Mouse (Mus musculus): ENCODE results near the gene Ddx42. TPM values are rescaled to one million over a fixed set of nuclear protein-coding genes. Genes with fewer than 3 reads are reported as not detected.

Ddx42 gene
- polyA plus RNA-seq, 1 experiment from 2014 or later, result 67.9 TPM

DNA sequence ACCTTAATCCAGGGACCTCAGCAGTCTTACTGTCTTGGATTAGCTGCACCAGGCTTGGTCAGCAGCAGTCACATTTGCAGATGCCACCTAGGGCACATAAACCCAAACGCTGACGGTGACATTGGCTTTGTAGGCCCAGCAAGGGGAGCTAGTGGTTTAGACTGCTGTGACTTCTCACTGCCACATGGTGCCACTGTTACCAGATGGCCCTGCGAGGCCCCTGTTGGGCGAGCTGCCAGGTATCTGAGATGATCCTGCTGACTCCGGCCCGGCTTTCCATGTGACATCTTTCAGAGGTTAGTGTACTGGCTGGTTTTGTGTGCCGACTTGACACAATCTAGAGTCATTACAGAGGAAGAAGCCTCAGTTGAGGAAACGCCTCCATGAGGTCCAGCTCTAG, 72.6 kb downstream of the Ddx42 start:
- no peak overlapping the region for H3K27ac ChIP-seq (ENCODE audit: low read length)
- no peak overlapping the region for H3K9ac ChIP-seq (replicated peaks; ENCODE audit: low read depth, low read length)
- no peaks in the 10 kb centered on the region for H3K27me3 ChIP-seq (ENCODE audit: control insufficient read depth, insufficient read depth, low read length)
- H3K4me2 ChIP-seq (replicated peaks; ENCODE audit: low read depth, low read length), result no peak overlapping the region
- no peaks in the 10 kb centered on the region for H3K4me1 ChIP-seq (ENCODE audit: control insufficient read depth, insufficient read depth, low read length)
- no peaks in the 10 kb centered on the region for H3K36me3 ChIP-seq (ENCODE audit: control insufficient read depth, insufficient read depth, low read length)
- H3K9me3 ChIP-seq (ENCODE audit: control insufficient read depth, low read depth, low read length), result no peaks in the 10 kb centered on the region
- 48% methylated on average over 8 of the region's 8 CpGs for WGBS
- no peak overlapping the region for H3K4me3 ChIP-seq (ENCODE audit: low read depth, low read length)
- ATAC-seq (ENCODE audit: insufficient number of reproducible peaks, insufficient read depth, low FRiP score, low read depth), result no peak

DNA sequence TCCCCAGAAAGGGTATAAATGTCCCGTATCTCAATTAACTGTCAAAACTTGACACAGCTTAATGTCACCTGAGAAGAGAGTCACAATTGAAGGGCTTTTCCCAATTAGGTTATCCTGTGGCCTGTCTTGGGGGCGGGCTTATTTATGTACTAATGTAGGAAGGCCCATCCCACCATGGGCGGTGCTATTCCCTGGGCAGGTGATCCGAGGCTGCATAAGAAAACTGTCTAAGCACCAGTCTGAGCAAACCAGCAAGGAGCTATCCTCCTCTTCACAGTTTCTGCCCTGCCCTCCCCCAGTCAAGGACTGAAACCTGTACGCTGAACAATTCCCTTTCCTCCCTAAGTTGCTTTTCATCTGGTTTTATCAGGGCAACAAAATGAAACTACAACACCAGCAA, 73.7 kb downstream of the Ddx42 start:
- H3K9me3 ChIP-seq (ENCODE audit: control insufficient read depth, low read depth, low read length), result no peaks in the 10 kb centered on the region
- H3K4me2 ChIP-seq (replicated peaks; ENCODE audit: low read depth, low read length), result no peak overlapping the region
- WGBS, result 87% methylated on average over 5 of the region's 5 CpGs
- H3K9ac ChIP-seq (replicated peaks; ENCODE audit: low read depth, low read length), result no peak overlapping the region
- H3K27ac ChIP-seq (ENCODE audit: low read length), result no peak overlapping the region
- no peaks in the 10 kb centered on the region for H3K36me3 ChIP-seq (ENCODE audit: control insufficient read depth, insufficient read depth, low read length)
- no peaks in the 10 kb centered on the region for H3K27me3 ChIP-seq (ENCODE audit: control insufficient read depth, insufficient read depth, low read length)
- H3K4me1 ChIP-seq (ENCODE audit: control insufficient read depth, insufficient read depth, low read length), result no peaks in the 10 kb centered on the region
- ATAC-seq (ENCODE audit: insufficient number of reproducible peaks, insufficient read depth, low FRiP score, low read depth), result no peak
- no peak overlapping the region for H3K4me3 ChIP-seq (ENCODE audit: low read depth, low read length)

DNA sequence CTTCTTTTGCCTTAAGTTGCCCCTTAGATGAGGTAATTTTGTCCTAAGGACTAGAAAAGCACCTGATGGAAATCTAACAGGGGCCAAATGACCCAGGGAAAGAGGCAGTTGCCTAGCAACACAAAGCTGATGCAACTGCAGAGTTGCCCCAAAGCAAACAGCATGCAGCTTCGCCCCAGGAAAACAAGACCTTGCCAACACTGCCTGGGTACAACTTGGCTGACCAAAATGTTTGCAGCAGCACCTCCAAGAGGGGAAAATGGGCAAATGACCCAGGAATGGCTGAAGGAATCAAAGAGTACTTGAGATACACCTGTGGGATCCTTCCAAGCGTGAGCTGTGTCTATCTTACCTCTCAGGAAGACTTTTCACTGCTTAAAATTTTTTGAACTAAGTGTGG, 75.1 kb downstream of the Ddx42 start:
- Histone ChIP-seq H3K36me3 (ENCODE audit: control insufficient read depth, insufficient read depth, low read length) (no peaks in the 10 kb centered on the region), H3K27me3 (ENCODE audit: control insufficient read depth, insufficient read depth, low read length) (no peaks in the 10 kb centered on the region), H3K9me3 (ENCODE audit: control insufficient read depth, low read depth, low read length) (no peaks in the 10 kb centered on the region), H3K27ac (ENCODE audit: low read length) (no peak overlapping the region), H3K4me1 (ENCODE audit: control insufficient read depth, insufficient read depth, low read length) (no peaks in the 10 kb centered on the region), H3K9ac (replicated peaks; ENCODE audit: low read depth, low read length) (no peak overlapping the region), H3K4me2 (replicated peaks; ENCODE audit: low read depth, low read length) (no peak overlapping the region), H3K4me3 (ENCODE audit: low read depth, low read length) (no peak overlapping the region)
- WGBS, result 86% methylated on average over 2 of the region's 2 CpGs
- ATAC-seq (ENCODE audit: insufficient number of reproducible peaks, insufficient read depth, low FRiP score, low read depth), result no peak

Other genes starting within 250 kb of the Ddx42 start
- 0.72 and 0.80 TPM in 2 replicates for gene Ace, start 249.0 kb upstream of the Ddx42 start, polyA plus RNA-seq (2014; fragmentation: Nextera tagmentation; extraction: Ambion mirVana)
- gene Ace3, start 222.3 kb upstream of the Ddx42 start, polyA plus RNA-seq (2014; fragmentation: Nextera tagmentation; extraction: Ambion mirVana), result not detected in 2 replicates
- 0.07 and 0.38 TPM in 2 replicates for gene Kcnh6, start 208.8 kb upstream of the Ddx42 start, polyA plus RNA-seq (2014; fragmentation: Nextera tagmentation; extraction: Ambion mirVana)
- 61.9 and 63.0 TPM in 2 replicates for gene Dcaf7, start 180.1 kb upstream of the Ddx42 start, polyA plus RNA-seq (2014; fragmentation: Nextera tagmentation; extraction: Ambion mirVana)
- gene Taco1, start 150.9 kb upstream of the Ddx42 start, polyA plus RNA-seq (2014; fragmentation: Nextera tagmentation; extraction: Ambion mirVana), result 7.7 and 11.1 TPM in 2 replicates
- gene Map3k3, start 132.3 kb upstream of the Ddx42 start, polyA plus RNA-seq (2014; fragmentation: Nextera tagmentation; extraction: Ambion mirVana), result 20.7 and 25.8 TPM in 2 replicates
- not detected in 2 replicates for gene Gm10840, start 56.1 kb upstream of the Ddx42 start, polyA plus RNA-seq (2014; fragmentation: Nextera tagmentation; extraction: Ambion mirVana)
- gene Limd2, start 56.1 kb upstream of the Ddx42 start, polyA plus RNA-seq (2014; fragmentation: Nextera tagmentation; extraction: Ambion mirVana), result 149 and 157 TPM in 2 replicates
- gene Strada, start 14.8 kb upstream of the Ddx42 start, polyA plus RNA-seq (2014; fragmentation: Nextera tagmentation; extraction: Ambion mirVana), result 23.2 and 27.5 TPM in 2 replicates
- 60.2 and 68.1 TPM in 2 replicates for gene Ccdc47, start 582 bp upstream of the Ddx42 start, polyA plus RNA-seq (2014; fragmentation: Nextera tagmentation; extraction: Ambion mirVana)
- 50.2 and 54.3 TPM in 2 replicates for gene Ftsj3, start 39.2 kb downstream of the Ddx42 start, polyA plus RNA-seq (2014; fragmentation: Nextera tagmentation; extraction: Ambion mirVana)
- gene Psmc5, start 39.2 kb downstream of the Ddx42 start, polyA plus RNA-seq (2014; fragmentation: Nextera tagmentation; extraction: Ambion mirVana), result 241 and 254 TPM in 2 replicates
- gene Smarcd2, start 56.0 kb downstream of the Ddx42 start, polyA plus RNA-seq (2014; fragmentation: Nextera tagmentation; extraction: Ambion mirVana), result 82.8 and 86.2 TPM in 2 replicates
- 0.07 and 0.41 TPM in 2 replicates for gene Tcam1, start 59.7 kb downstream of the Ddx42 start, polyA plus RNA-seq (2014; fragmentation: Nextera tagmentation; extraction: Ambion mirVana)
- not detected in 2 replicates for gene Gh, start 84.9 kb downstream of the Ddx42 start, polyA plus RNA-seq (2014; fragmentation: Nextera tagmentation; extraction: Ambion mirVana)
- 2.7 and 2.9 TPM in 2 replicates for gene Cd79b, start 97.8 kb downstream of the Ddx42 start, polyA plus RNA-seq (2014; fragmentation: Nextera tagmentation; extraction: Ambion mirVana)
- gene Scn4a, start 136.4 kb downstream of the Ddx42 start, polyA plus RNA-seq (2014; fragmentation: Nextera tagmentation; extraction: Ambion mirVana), result 0.13 TPM in 1 of 2 replicates, not detected in the other
- 0.49 and 0.77 TPM in 2 replicates for gene Prr29, start 148.5 kb downstream of the Ddx42 start, polyA plus RNA-seq (2014; fragmentation: Nextera tagmentation; extraction: Ambion mirVana)
- gene Icam2, start 171.1 kb downstream of the Ddx42 start, polyA plus RNA-seq (2014; fragmentation: Nextera tagmentation; extraction: Ambion mirVana), result 43.3 and 43.4 TPM in 2 replicates